Mouse (Mus musculus): ENCODE measurements around the gene Sgms1. TPM values are rescaled to one million over a fixed set of nuclear protein-coding genes. Genes with fewer than 3 reads are reported as not detected.

Gene Sgms1
- polyA plus RNA-seq, 1 experiment: 10.8 TPM

- Histone ChIP-seq H3K27me3 (replicated peaks) (no peaks in the 10 kb centered on the region), H3K36me3 (replicated peaks; ENCODE audit: low read length) (peaks cover 40% of the 10 kb centered on the region), H3K4me1 (peaks cover 68% of the 10 kb centered on the region), H3K4me3 (replicated peaks) (no peak overlapping the region), H3K9me3 (no peaks in the 10 kb centered on the region)
- TF ChIP-seq GATA1 (IDR thresholded peaks at IDR 0.05; ENCODE audit: borderline replicate concordance, low read length) (no peak), FLI1 (IDR thresholded peaks at IDR 0.05; ENCODE audit: low read length) (no peak)
Observed at GRCm38 (mm10) chr19:32288895-32289294, 100.6 kb downstream of the Sgms1 start.

- peaks cover 67% of the 10 kb centered on the region for H3K4me1 ChIP-seq
- H3K27me3 ChIP-seq (replicated peaks): no peaks in the 10 kb centered on the region
- peaks cover 48% of the 10 kb centered on the region for H3K36me3 ChIP-seq (replicated peaks; ENCODE audit: low read length)
- no peaks in the 10 kb centered on the region for H3K9me3 ChIP-seq
- H3K4me3 ChIP-seq (replicated peaks): no peak overlapping the region
- TF ChIP-seq GATA1 (IDR thresholded peaks at IDR 0.05; ENCODE audit: borderline replicate concordance, low read length) (no peak), FLI1 (IDR thresholded peaks at IDR 0.05; ENCODE audit: low read length) (no peak)
Observed at GRCm38 (mm10) chr19:32287839-32288238, 101.7 kb downstream of the Sgms1 start.

- Histone ChIP-seq H3K4me1 (peaks cover 74% of the 10 kb centered on the region), H3K9me3 (no peaks in the 10 kb centered on the region), H3K4me3 (replicated peaks) (no peak overlapping the region), H3K36me3 (replicated peaks; ENCODE audit: low read length) (peaks cover 50% of the 10 kb centered on the region), H3K27me3 (replicated peaks) (no peaks in the 10 kb centered on the region)
- TF ChIP-seq FLI1 (IDR thresholded peaks at IDR 0.05; ENCODE audit: low read length): no peak
- TF ChIP-seq GATA1 (IDR thresholded peaks at IDR 0.05; ENCODE audit: borderline replicate concordance, low read length): no peak
Observed at GRCm38 (mm10) chr19:32285455-32285831, 104.1 kb downstream of the Sgms1 start.

- TF ChIP-seq FLI1 (IDR thresholded peaks at IDR 0.05; ENCODE audit: low read length): no peak
- no peak for TF ChIP-seq GATA1 (IDR thresholded peaks at IDR 0.05; ENCODE audit: borderline replicate concordance, low read length)
- Histone ChIP-seq H3K4me3 (replicated peaks) (no peak overlapping the region), H3K27me3 (replicated peaks) (no peaks in the 10 kb centered on the region), H3K4me1 (peaks cover 78% of the 10 kb centered on the region), H3K9me3 (no peaks in the 10 kb centered on the region), H3K36me3 (replicated peaks; ENCODE audit: low read length) (peaks cover 47% of the 10 kb centered on the region)
Observed at GRCm38 (mm10) chr19:32284681-32285454, 104.6 kb downstream of the Sgms1 start.

GRCm38 (mm10) chr19:32281917-32282316 lies 107.6 kb downstream of the Sgms1 start:
- Histone ChIP-seq H3K9me3 (no peaks in the 10 kb centered on the region), H3K27me3 (replicated peaks) (no peaks in the 10 kb centered on the region), H3K4me1 (peaks cover 87% of the 10 kb centered on the region), H3K4me3 (replicated peaks) (no peak overlapping the region), H3K36me3 (replicated peaks; ENCODE audit: low read length) (peaks cover 27% of the 10 kb centered on the region)
- TF ChIP-seq FLI1 (IDR thresholded peaks at IDR 0.05; ENCODE audit: low read length) (no peak), GATA1 (IDR thresholded peaks at IDR 0.05; ENCODE audit: borderline replicate concordance, low read length) (no peak)

- H3K4me1 ChIP-seq: peaks cover 95% of the 10 kb centered on the region
- no peak overlapping the region for H3K4me3 ChIP-seq (replicated peaks)
- no peaks in the 10 kb centered on the region for H3K27me3 ChIP-seq (replicated peaks)
- no peak for TF ChIP-seq GATA1 (IDR thresholded peaks at IDR 0.05; ENCODE audit: borderline replicate concordance, low read length)
- no peak for TF ChIP-seq FLI1 (IDR thresholded peaks at IDR 0.05; ENCODE audit: low read length)
- peaks cover 24% of the 10 kb centered on the region for H3K36me3 ChIP-seq (replicated peaks; ENCODE audit: low read length)
- no peaks in the 10 kb centered on the region for H3K9me3 ChIP-seq
Observed at GRCm38 (mm10) chr19:32280380-32280779, 109.1 kb downstream of the Sgms1 start.

- TF ChIP-seq FLI1 (IDR thresholded peaks at IDR 0.05; ENCODE audit: low read length) (no peak), GATA1 (IDR thresholded peaks at IDR 0.05; ENCODE audit: borderline replicate concordance, low read length) (no peak)
- Histone ChIP-seq H3K4me1 (peaks cover 95% of the 10 kb centered on the region), H3K27me3 (replicated peaks) (no peaks in the 10 kb centered on the region), H3K9me3 (no peaks in the 10 kb centered on the region), H3K36me3 (replicated peaks; ENCODE audit: low read length) (peaks cover 21% of the 10 kb centered on the region), H3K4me3 (replicated peaks) (no peak overlapping the region)
Observed at GRCm38 (mm10) chr19:32279400-32279799, 110.1 kb downstream of the Sgms1 start.

- Histone ChIP-seq H3K36me3 (replicated peaks; ENCODE audit: low read length) (peaks cover 17% of the 10 kb centered on the region), H3K27me3 (replicated peaks) (no peaks in the 10 kb centered on the region), H3K9me3 (no peaks in the 10 kb centered on the region), H3K4me3 (replicated peaks) (peak overlapping the region; percentile 62), H3K4me1 (peaks cover 96% of the 10 kb centered on the region)
- TF ChIP-seq GATA1 (IDR thresholded peaks at IDR 0.05; ENCODE audit: borderline replicate concordance, low read length) (no peak), FLI1 (IDR thresholded peaks at IDR 0.05; ENCODE audit: low read length) (no peak)
Observed at GRCm38 (mm10) chr19:32277869-32278268, 111.6 kb downstream of the Sgms1 start.

GRCm38 (mm10) chr19:32277287-32277686 lies 112.2 kb downstream of the Sgms1 start:
- TF ChIP-seq FLI1 (IDR thresholded peaks at IDR 0.05; ENCODE audit: low read length): no peak
- no peak for TF ChIP-seq GATA1 (IDR thresholded peaks at IDR 0.05; ENCODE audit: borderline replicate concordance, low read length)
- Histone ChIP-seq H3K27me3 (replicated peaks) (no peaks in the 10 kb centered on the region), H3K4me3 (replicated peaks) (peak overlapping the region; percentile 62), H3K4me1 (peaks cover 97% of the 10 kb centered on the region), H3K9me3 (no peaks in the 10 kb centered on the region), H3K36me3 (replicated peaks; ENCODE audit: low read length) (peaks cover 14% of the 10 kb centered on the region)

GRCm38 (mm10) chr19:32276817-32277216 lies 112.7 kb downstream of the Sgms1 start:
- H3K27me3 ChIP-seq (replicated peaks): no peaks in the 10 kb centered on the region
- H3K4me3 ChIP-seq (replicated peaks): peak overlapping the region; percentile 62
- H3K4me1 ChIP-seq: peaks cover 97% of the 10 kb centered on the region
- H3K9me3 ChIP-seq: no peaks in the 10 kb centered on the region
- H3K36me3 ChIP-seq (replicated peaks; ENCODE audit: low read length): peaks cover 13% of the 10 kb centered on the region
- TF ChIP-seq GATA1 (IDR thresholded peaks at IDR 0.05; ENCODE audit: borderline replicate concordance, low read length) (no peak), FLI1 (IDR thresholded peaks at IDR 0.05; ENCODE audit: low read length) (no peak)
